Mouse (Mus musculus) forebrain, postnatal 0 days (tissue): ENCODE measurements at regions not wholly inside any gene's neighbourhood (a gene's known extent, or its start where the extent isn't known, plus 50 kb on each side); places are given as distances from the start of the nearest gene placed in this dataset.
A peak's percentile ranks its signal among the peaks of the same experiment; 100 is the strongest.

Source experiments
- ATAC-seq: fragments of 200-750 bp; cut with Nextera tagmentation; 2 replicates; pipeline ENCODE4 v1.8.0; 2017; ENCODE audit warnings: mild to moderate bottlenecking, moderate library complexity
- DNase-seq: peaks from one replicate; pipeline ENCODE4 v3.0.0-alpha.2; 2015
- H3K27ac ChIP-seq: fragments of 300-500 bp; sonication (generic); 2 replicates; pipeline ENCODE4 v1.5.1; 2014; ENCODE audit warnings: low read depth, mild to moderate bottlenecking, antibody characterized with exemption, low read length, moderate library complexity, mixed read lengths
- H3K27me3 ChIP-seq: fragments of 300-500 bp; sonication (generic); 2 replicates; pipeline ENCODE4 v1.6.1; 2014; ENCODE audit warnings: mild to moderate bottlenecking, low read length, mixed read lengths; ENCODE audit not compliant: insufficient read depth
- H3K36me3 ChIP-seq: fragments of 300-500 bp; sonication (generic); 2 replicates; pipeline ENCODE4 v1.6.1; 2014; ENCODE audit warnings: mild to moderate bottlenecking, moderate library complexity; ENCODE audit not compliant: insufficient read depth
- H3K4me1 ChIP-seq: fragments of 300-500 bp; sonication (generic); 2 replicates; pipeline ENCODE4 v1.6.1; 2014; ENCODE audit warnings: antibody characterized with exemption; ENCODE audit not compliant: insufficient read depth
- H3K4me2 ChIP-seq: fragments of 300-500 bp; sonication (generic); 2 replicates; pipeline ENCODE4 v1.6.1; 2014; ENCODE audit warnings: low read depth, mild to moderate bottlenecking, moderate library complexity
- H3K4me3 ChIP-seq: fragments of 300-500 bp; sonication (generic); 2 replicates; pipeline ENCODE4 v1.5.1; 2014; ENCODE audit warnings: low read depth, low read length, mixed read lengths
- H3K9ac ChIP-seq: fragments of 300-500 bp; sonication (generic); 2 replicates; pipeline ENCODE4 v1.6.1; 2014; ENCODE audit warnings: mild to moderate bottlenecking
- H3K9me3 ChIP-seq: fragments of 300-500 bp; sonication (generic); 2 replicates; pipeline ENCODE4 v1.6.1; 2016; ENCODE audit warnings: low read length
- CTCF ChIP-seq: sonication (generic); IDR thresholded peaks from 2 replicates; pipeline ENCODE4 v1.5.1; 2016; ENCODE audit warnings: antibody characterized with exemption, control low read depth, low read depth
- WGBS: fragments of 180-500 bp; shearing (Covaris S2); extraction: QIAGEN DNeasy Blood & Tissue Kit; methylation state at CpG from one replicate; pipeline ENCODE4 v1.1.7; 2014; 5-methylcytosine and 5-hydroxymethylcytosine counted together

GRCm38 (mm10) chr6:41127816-41128215 lies 92.5 kb upstream of the 2210010C04Rik start:
- DNase-seq: no peak
- no peak for TF ChIP-seq CTCF

GRCm38 (mm10) chr6:41126855-41127254 lies 91.5 kb upstream of the 2210010C04Rik start:
- Histone ChIP-seq H3K36me3 (no peaks in the 10 kb centered on the region), H3K4me2 (no peak overlapping the region), H3K4me3 (no peak overlapping the region), H3K9ac (no peak overlapping the region), H3K4me1 (no peaks in the 10 kb centered on the region), H3K9me3 (no peaks in the 10 kb centered on the region), H3K27ac (no peak overlapping the region), H3K27me3 (no peaks in the 10 kb centered on the region)
- DNase-seq (no peak), ATAC-seq (no peak)
- no peak for TF ChIP-seq CTCF

More at GRCm38 (mm10) chr6:41127816-41128215, 92.5 kb upstream of the 2210010C04Rik start:
- no peaks in the 10 kb centered on the region for H3K4me1 ChIP-seq
- H3K4me3 ChIP-seq: no peak overlapping the region
- no peaks in the 10 kb centered on the region for H3K36me3 ChIP-seq
- 82% methylated on average over 7 of the region's 7 CpGs for WGBS
- no peak overlapping the region for H3K4me2 ChIP-seq
- H3K9me3 ChIP-seq: no peaks in the 10 kb centered on the region
- no peak for ATAC-seq
- no peak overlapping the region for H3K27ac ChIP-seq
- no peaks in the 10 kb centered on the region for H3K27me3 ChIP-seq
- H3K9ac ChIP-seq: no peak overlapping the region

- no peak overlapping the region for H3K4me3 ChIP-seq
- no peaks in the 10 kb centered on the region for H3K9me3 ChIP-seq
- no peak overlapping the region for H3K4me2 ChIP-seq
- H3K27me3 ChIP-seq: no peaks in the 10 kb centered on the region
- WGBS: 88% methylated on average over 3 of the region's 3 CpGs
- H3K36me3 ChIP-seq: no peaks in the 10 kb centered on the region
- DNase-seq: no peak
- no peak overlapping the region for H3K9ac ChIP-seq
- no peak for ATAC-seq
- TF ChIP-seq CTCF: no peak
- H3K27ac ChIP-seq: no peak overlapping the region
- no peaks in the 10 kb centered on the region for H3K4me1 ChIP-seq
These were observed 86.3 kb upstream of the 2210010C04Rik start for GRCm38 (mm10) chr6:41121641-41122040.

DNA sequence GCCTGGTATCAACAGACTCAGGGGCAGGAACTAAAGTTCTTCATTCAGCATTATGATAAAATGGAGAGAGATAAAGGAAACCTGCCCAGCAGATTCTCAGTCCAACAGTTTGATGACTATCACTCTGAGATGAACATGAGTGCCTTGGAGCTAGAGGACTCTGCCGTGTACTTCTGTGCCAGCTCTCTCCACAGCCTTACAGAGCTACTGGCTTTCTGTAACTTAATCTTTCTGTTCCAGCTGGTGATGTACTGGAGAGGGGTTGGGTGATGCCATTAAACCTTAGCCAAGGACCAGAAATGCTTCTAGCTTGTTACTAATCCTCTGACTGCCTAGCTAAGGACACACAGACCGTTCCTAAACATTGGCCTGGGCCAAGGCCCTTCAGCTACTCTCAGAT lies 83.9 kb upstream of the 2210010C04Rik start:
- H3K9me3 ChIP-seq: no peaks in the 10 kb centered on the region
- H3K27ac ChIP-seq: no peak overlapping the region
- no peaks in the 10 kb centered on the region for H3K27me3 ChIP-seq
- no peak overlapping the region for H3K9ac ChIP-seq
- no peak for DNase-seq
- ATAC-seq: no peak
- no peaks in the 10 kb centered on the region for H3K4me1 ChIP-seq
- no peak overlapping the region for H3K4me3 ChIP-seq
- H3K36me3 ChIP-seq: no peaks in the 10 kb centered on the region
- TF ChIP-seq CTCF: no peak
- no peak overlapping the region for H3K4me2 ChIP-seq
- WGBS: 83% methylated on average over 2 of the region's 2 CpGs

- H3K9ac ChIP-seq: no peak overlapping the region
- H3K27ac ChIP-seq: no peak overlapping the region
- ATAC-seq: peak; percentile 77
- no peaks in the 10 kb centered on the region for H3K4me1 ChIP-seq
- no peak overlapping the region for H3K4me2 ChIP-seq
- H3K9me3 ChIP-seq: no peaks in the 10 kb centered on the region
- DNase-seq: peak; percentile 38
- H3K36me3 ChIP-seq: no peaks in the 10 kb centered on the region
- H3K27me3 ChIP-seq: no peaks in the 10 kb centered on the region
- peak; percentile 57 for TF ChIP-seq CTCF
- 18% methylated on average over 7 of the region's 7 CpGs for WGBS
- H3K4me3 ChIP-seq: no peak overlapping the region
These were observed 83.1 kb upstream of the 2210010C04Rik start for GRCm38 (mm10) chr6:41118201-41118976.

- TF ChIP-seq CTCF: no peak
- H3K27me3 ChIP-seq: no peaks in the 10 kb centered on the region
- ATAC-seq: no peak
- H3K4me3 ChIP-seq: no peak overlapping the region
- DNase-seq: no peak
- H3K4me1 ChIP-seq: no peaks in the 10 kb centered on the region
- H3K9ac ChIP-seq: no peak overlapping the region
- H3K36me3 ChIP-seq: no peaks in the 10 kb centered on the region
- no peak overlapping the region for H3K4me2 ChIP-seq
- 62% methylated on average over 1 of the region's 1 CpGs for WGBS
- no peak overlapping the region for H3K27ac ChIP-seq
- no peaks in the 10 kb centered on the region for H3K9me3 ChIP-seq
These were observed 78.6 kb upstream of the 2210010C04Rik start for GRCm38 (mm10) chr6:41113943-41114342.

GRCm38 (mm10) chr6:41112861-41113610 lies 77.7 kb upstream of the 2210010C04Rik start:
- TF ChIP-seq CTCF: peak; percentile 69
- DNase-seq (peak; percentile 50), ATAC-seq (peak; percentile 58; the same call in 1 of the 2 replicates)
- Histone ChIP-seq H3K27ac (no peak overlapping the region), H3K4me2 (no peak overlapping the region), H3K36me3 (no peaks in the 10 kb centered on the region), H3K27me3 (no peaks in the 10 kb centered on the region), H3K4me1 (no peaks in the 10 kb centered on the region), H3K4me3 (no peak overlapping the region), H3K9me3 (no peaks in the 10 kb centered on the region), H3K9ac (no peak overlapping the region)
- 48% methylated on average over 7 of the region's 7 CpGs for WGBS
